Mouse (Mus musculus): ENCODE measurements around the gene Rnf103. TPM values are rescaled to one million over a fixed set of nuclear protein-coding genes. Genes with fewer than 3 reads are reported as not detected.

The Rnf103 gene
- polyA plus RNA-seq, 1 experiment from 2014 or later: 10.9 TPM

DNA sequence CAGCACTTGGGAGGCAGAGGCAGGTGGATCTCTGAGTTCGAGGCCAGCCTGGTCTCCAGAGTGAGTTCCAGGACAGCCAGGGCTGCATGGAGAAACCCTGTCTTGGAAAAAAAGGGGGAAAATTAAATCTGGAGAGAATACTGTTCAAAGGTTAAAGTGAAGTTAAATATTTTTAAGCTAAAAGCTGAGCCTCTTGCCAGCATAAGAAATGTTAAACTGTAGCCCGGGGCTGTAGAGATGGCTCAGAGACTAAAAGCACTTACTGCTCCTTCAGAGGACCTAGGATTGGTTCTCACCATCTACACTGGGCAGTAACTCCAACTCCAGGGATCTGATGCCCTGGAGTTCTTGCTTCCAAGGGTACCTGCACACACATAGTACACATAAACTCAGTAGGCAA lies 63.1 kb downstream of the Rnf103 start:
- Histone ChIP-seq H3K4me1 (no peaks in the 10 kb centered on the region), H3K36me3 (replicated peaks) (peaks cover 21% of the 10 kb centered on the region), H3K9me3 (no peaks in the 10 kb centered on the region), H3K27ac (replicated peaks) (no peak overlapping the region), H3K4me3 (no peak overlapping the region), H3K27me3 (replicated peaks; ENCODE audit: low read depth, poor library complexity, severe bottlenecking) (no peaks in the 10 kb centered on the region)
- WGBS: 93% methylated on average over 2 of the region's 2 CpGs
- no peak for DNase-seq (ENCODE audit: low spot score)

Other genes starting within 250 kb of the Rnf103 start
- gene Krcc1, start 222.2 kb upstream of the Rnf103 start, polyA plus RNA-seq (2016; fragmentation: Nextera tagmentation; extraction: Ambion mirVana): 29.2 and 32.5 TPM in 2 replicates
- 0.25 and 0.59 TPM in 2 replicates for gene Smyd1, start 171.7 kb upstream of the Rnf103 start, polyA plus RNA-seq (2016; fragmentation: Nextera tagmentation; extraction: Ambion mirVana)
- 0.12 TPM in 1 of 2 replicates, not detected in the other for gene Cd8b1, start 171.1 kb upstream of the Rnf103 start, polyA plus RNA-seq (2016; fragmentation: Nextera tagmentation; extraction: Ambion mirVana)
- gene Cd8a, start 120.5 kb upstream of the Rnf103 start, polyA plus RNA-seq (2016; fragmentation: Nextera tagmentation; extraction: Ambion mirVana): not detected in 2 replicates
- gene Rmnd5a, start 53.3 kb upstream of the Rnf103 start, polyA plus RNA-seq (2016; fragmentation: Nextera tagmentation; extraction: Ambion mirVana): 12.3 and 13.6 TPM in 2 replicates
- gene Chmp3, start 49.9 kb downstream of the Rnf103 start, polyA plus RNA-seq (2016; fragmentation: Nextera tagmentation; extraction: Ambion mirVana): 47.9 and 48.2 TPM in 2 replicates
- gene Kdm3a, start 139.1 kb downstream of the Rnf103 start, polyA plus RNA-seq (2016; fragmentation: Nextera tagmentation; extraction: Ambion mirVana): 69.5 and 80.3 TPM in 2 replicates
- 17.4 and 18.3 TPM in 2 replicates for gene Reep1, start 213.7 kb downstream of the Rnf103 start, polyA plus RNA-seq (2016; fragmentation: Nextera tagmentation; extraction: Ambion mirVana)

Measured in embryonic facial prominence, embryonic 10.5 days (tissue).